Mouse (Mus musculus): Measurements from ENCODE around the gene Arl4c.

GRCm38 (mm10) chr1:88632851-88633250, 69.2 kb downstream of the Arl4c start:
- TF ChIP-seq POLR2A (IDR thresholded peaks at IDR 0.05; ENCODE audit: control insufficient read depth in 1 of 2, insufficient read depth in 1 of 2, low read depth in 1 of 2, low read length in 2 of 2, poor library complexity in 1 of 2) (no peak), ZNF384 (IDR thresholded peaks at IDR 0.05; ENCODE audit: low read depth, low read length) (no peak), CHD2 (IDR thresholded peaks at IDR 0.05; ENCODE audit: low read length) (no peak), CTCF (IDR thresholded peaks at IDR 0.05 in 2 of 3, conservative IDR thresholded peaks at IDR 0.05 in 1 of 3; ENCODE audit: control insufficient read depth in 1 of 3, insufficient read depth in 1 of 3, low read depth in 2 of 3, low read length in 3 of 3, poor library complexity in 1 of 3, severe bottlenecking in 1 of 3) (no peak), TBP (IDR thresholded peaks at IDR 0.05; ENCODE audit: low read depth, low read length) (no peak), UBTF (IDR thresholded peaks at IDR 0.05; ENCODE audit: borderline replicate concordance, insufficient read depth, low read depth, low read length) (no peak), ZMIZ1 (IDR thresholded peaks at IDR 0.05; ENCODE audit: low read depth, low read length) (no peak), HCFC1 (IDR thresholded peaks at IDR 0.05; ENCODE audit: low read depth, low read length) (no peak), POLR2AphosphoS2 (IDR thresholded peaks at IDR 0.05; ENCODE audit: low read length) (no peak), RCOR1 (IDR thresholded peaks at IDR 0.05; ENCODE audit: low read depth, low read length) (no peak), SIN3A (IDR thresholded peaks at IDR 0.05; ENCODE audit: low read length) (no peak), TAL1 (IDR thresholded peaks at IDR 0.05; ENCODE audit: low read length) (no peak), RAD21 (IDR thresholded peaks at IDR 0.05; ENCODE audit: low read depth, low read length) (no peak)

Data from MEL (cell line).